Mouse (Mus musculus): ENCODE data around the gene Rbfox3. TPM values are rescaled to one million over a fixed set of nuclear protein-coding genes. Genes with fewer than 3 reads are reported as not detected.

Gene Rbfox3
- total RNA-seq, 2 experiments from 2014 or later, result not detected

DNA sequence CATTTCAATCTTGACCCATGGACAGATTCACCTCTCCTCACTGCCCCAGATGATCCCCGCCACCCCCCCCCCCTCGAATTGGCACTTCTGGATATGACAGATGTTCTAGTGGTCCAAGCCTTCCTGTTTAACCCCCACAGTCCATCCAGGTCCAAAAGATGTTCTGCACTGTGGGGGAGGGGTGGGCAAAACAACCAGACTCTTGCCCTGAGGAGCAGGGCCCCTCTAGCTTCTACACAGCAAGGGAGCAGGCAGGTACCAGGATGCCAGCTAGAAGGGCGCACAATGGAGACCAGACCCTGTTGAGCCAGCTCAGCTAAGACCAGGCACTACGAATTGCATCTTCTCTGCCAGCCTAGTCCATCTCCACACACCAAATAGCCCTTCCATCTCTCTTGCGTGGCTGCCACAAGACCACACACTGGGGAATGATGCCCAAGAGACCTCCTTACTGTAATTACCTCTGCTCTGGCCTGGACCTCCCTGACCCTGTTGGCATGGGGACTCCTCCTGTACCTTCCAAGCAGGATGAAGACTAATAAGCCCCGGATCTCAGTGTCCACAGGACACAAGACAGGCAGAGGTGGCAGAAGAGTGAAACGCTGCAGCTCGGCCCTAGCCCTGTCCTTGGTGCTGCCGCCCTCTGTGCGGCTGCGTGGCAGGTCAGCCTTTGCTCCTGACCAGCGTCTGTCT lies 5.1 kb downstream of the Rbfox3 start:
- ATAC-seq (replicated peaks; ENCODE audit: poor library complexity, severe bottlenecking), result no peak

DNA sequence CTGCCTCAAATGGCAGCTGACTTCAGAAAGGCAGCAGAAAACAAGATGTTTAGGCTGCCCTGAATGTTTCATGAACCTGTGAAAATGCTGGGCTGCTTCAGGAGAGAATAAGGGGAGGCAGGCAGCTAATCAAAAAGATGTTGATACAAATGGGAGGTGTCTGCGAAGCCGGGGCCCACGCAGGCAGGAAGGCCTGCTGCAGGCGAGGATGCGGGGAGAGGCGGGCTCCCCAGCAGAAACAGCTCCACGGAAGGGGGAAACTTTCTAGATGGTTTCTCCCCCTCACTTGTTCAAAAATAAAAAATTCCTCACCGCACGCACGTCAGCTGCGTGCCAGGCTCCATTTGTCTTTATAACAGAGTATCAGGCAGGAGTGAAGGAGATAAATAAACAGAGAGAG lies 5.7 kb downstream of the Rbfox3 start:
- no peak for ATAC-seq (replicated peaks; ENCODE audit: poor library complexity, severe bottlenecking)

DNA sequence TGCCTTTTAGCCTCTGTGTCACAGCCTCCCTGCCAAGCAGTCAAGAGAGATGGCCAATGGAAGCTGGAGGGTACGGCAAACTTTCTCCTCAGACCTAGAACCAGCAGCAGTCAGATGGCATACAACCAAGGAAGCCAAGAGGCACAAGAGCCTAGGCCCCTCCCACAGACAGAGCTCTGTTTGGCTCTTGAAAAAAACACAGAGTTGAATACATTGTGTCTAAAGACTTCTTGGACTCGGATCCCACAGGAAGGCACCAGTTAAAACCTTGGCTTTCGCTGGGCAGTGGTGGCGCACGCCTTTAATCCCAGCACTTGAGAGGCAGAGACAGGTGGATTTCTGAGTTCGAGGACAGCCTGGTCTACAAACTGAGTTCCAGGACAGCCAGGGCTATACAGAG lies 7.1 kb downstream of the Rbfox3 start:
- ATAC-seq (replicated peaks; ENCODE audit: poor library complexity, severe bottlenecking), result no peak

DNA sequence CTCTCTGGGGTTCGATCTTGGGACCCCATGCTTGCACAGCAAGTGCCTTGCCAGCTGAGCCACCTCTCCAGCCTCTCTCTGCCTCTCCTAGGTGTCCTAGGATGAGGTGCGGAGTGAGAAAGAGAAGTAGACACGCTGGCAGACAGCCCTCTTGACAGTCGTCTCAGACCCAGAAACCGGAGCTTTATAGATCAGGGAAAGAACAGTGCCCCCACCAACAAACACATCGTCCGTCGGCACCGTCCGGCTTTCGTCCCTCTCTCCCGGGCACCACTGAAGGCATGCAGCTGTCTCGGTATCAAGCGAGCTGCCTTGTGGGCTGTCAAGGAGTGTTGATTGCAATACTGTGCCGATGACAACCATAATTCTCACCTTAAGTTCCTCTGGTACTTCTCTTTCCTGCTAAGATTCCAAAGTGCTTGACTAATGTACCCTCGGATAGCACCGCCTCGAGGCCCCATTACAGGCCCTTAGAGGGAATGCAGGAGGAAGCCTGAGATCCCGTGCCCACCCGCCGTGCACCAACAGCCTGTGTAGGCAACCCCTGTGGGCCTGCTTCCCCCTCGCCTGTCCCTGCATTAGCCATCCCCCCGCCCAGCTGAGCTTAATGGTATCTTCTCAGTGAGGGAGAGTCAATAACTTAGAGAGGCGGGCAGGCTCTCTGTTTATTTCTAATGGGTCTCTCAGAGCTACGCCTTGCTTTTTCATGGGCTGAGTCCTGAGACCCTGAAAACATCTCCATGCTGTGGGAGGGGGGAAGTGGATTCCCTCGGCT lies 11.4 kb downstream of the Rbfox3 start:
- no peak for ATAC-seq (replicated peaks; ENCODE audit: poor library complexity, severe bottlenecking)

DNA sequence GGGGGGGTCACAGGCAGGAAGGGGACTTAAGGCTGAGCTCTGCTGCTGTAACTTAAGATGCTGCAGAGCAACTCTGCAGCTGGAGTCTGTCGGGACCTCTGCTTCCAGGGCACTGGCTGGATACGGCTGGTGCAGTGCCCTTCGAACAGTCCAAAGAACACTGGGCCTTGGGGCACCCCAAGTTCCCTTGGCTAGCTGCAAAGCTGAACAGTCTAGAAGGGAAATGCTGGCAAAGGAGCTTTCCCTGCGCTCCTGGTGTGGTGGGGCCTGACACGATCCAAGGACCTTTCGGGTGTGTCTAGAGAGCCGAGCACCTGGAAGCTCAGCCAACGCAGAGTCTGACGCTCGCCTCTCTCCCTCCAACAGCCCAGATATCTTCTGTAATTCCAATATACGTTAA lies 12.8 kb downstream of the Rbfox3 start:
- ATAC-seq (replicated peaks; ENCODE audit: poor library complexity, severe bottlenecking), result no peak

DNA sequence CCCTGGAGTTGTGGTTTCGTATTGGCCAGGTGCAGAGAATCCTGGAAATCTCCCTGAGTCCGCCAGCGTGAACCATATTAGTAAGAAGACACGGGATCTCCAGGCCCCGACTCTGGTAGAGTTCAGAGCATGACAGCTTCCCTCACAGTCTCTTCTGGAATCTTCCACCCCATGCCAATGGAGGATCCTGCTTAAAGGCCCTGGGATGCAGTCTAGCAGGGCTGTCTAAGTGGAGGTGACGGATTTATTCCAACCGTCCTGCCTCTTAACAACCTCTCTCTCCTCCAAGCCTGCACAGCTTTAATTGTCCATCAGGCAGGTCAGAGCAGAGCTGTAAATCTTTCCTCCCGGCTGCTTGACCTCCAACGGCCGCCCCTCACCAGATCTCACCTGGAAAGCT lies 13.2 kb downstream of the Rbfox3 start:
- ATAC-seq (replicated peaks; ENCODE audit: poor library complexity, severe bottlenecking), result no peak

DNA sequence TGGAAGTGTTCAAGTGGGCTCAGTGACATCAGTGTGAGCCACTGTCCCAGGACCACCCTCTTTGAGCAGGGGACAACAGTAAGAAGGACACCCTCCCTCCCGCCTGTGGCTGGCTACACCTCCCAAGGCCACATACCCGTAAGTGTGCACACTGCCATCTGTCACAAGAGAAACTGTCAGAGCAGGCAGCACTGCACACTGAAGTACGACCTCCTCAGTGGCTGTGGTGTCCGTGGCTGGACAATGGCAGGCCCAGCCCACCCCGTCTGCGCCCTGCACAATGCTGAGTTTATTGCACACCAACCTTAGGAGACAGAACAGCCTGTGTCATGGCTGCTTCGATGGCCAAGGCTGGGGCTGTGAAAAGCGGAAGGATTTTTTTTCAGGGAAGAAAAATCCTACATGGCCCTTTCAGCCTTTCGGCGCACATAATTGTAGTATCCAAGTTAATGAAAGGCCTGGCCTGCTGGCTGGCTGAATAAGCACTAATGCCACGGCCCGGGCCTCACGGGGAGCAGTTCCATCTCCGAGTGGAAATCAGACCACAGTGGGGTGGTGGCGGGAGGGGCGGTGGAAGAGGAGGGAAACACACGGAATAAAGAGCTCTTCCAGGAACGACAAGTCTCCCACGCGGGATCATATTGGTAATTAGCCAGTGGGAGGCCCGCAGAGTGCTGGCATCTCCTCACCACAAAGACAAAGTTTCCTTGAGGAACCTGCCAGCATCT lies 14.1 kb downstream of the Rbfox3 start:
- ATAC-seq (replicated peaks; ENCODE audit: poor library complexity, severe bottlenecking), result no peak

DNA sequence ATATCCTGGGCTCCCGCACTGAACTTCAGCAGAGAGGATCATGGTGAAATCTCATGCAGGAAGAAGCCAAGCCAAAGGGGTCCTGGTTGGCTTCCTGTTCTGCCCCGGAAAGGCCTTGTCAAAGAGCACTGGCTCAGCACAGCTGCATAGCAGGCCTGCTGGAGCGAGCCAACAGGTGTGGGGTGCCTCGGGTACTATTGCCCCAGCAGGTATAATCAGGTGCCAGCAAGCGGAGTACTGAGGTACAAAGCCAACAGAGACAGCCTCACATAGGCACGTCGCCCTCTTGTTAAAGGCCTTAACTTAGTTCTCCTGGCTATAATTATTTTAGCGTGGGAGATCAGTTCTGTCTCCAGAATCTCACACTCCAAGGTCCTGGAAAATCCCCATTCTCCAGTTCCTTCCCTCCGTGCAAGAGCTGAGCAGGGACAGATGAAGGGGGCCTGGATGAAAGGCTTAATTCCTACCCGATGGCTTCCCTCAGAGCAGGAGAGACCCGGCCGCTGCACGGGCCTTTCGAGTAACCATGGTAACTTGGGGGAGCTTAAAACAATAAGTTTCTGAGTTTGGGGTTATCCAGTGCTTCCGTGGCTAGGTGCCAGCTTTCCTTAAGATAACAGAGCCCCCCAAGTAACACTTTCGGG lies 15.2 kb downstream of the Rbfox3 start:
- no peak for ATAC-seq (replicated peaks; ENCODE audit: poor library complexity, severe bottlenecking)

DNA sequence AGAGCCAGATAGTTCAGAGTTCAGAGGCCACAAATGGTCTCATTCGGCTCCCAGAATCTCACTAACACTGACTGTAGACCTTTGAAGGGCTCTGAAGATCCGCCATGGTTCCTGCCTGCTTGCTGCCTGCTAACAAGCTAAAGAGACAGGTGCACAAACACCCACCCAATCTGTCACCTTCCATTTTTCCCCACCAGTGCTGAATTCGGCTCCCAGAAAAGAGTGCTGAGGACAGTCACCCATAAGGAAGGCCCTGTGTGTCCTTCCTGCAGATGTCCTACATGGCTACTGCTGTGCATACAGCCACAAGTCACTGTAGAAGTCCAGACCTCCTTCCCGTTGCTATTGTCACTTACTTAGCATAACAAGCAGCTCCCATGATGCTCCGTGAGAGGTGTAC lies 16.6 kb downstream of the Rbfox3 start:
- ATAC-seq (replicated peaks; ENCODE audit: poor library complexity, severe bottlenecking), result no peak

DNA sequence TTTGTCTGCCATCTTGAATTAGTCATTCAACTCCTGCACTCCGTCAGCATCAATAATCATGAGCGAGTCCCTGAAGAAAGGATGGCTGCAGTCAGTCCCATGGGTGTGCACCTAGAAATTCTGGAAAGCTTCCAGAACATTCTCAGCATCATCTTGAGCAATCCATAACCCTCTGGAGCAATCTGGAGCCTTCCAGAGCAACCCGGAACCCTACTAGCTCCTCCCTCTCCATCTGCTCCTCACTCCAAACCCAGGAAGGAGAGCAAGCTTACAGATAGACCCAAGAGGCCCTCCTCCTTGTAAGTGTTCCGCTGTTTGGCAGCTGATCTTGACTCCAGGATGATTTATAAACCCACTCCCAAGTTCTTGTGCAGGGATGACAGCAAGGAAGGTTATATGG lies 17.2 kb downstream of the Rbfox3 start:
- ATAC-seq (replicated peaks; ENCODE audit: poor library complexity, severe bottlenecking), result no peak

DNA sequence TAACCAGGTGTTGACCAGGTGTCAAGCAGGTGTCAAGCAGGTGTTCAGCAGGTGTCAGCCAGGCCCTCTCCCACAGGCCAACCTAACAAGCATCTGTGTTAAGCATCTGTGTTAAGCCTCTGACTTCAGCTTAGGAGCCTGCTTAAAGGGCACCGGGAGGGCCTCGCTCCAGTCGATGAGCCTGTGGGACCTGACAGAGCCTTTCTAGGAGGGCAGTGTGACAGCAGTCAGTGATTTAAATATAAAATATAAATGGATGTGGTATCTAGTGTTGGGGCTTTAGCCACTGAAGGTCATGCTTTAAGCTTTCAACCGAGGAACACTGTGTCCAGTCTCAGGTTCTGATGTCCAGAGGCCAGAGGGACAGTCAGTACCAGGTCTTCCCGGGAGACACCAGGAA lies 18.5 kb downstream of the Rbfox3 start:
- no peak for ATAC-seq (replicated peaks; ENCODE audit: poor library complexity, severe bottlenecking)

DNA sequence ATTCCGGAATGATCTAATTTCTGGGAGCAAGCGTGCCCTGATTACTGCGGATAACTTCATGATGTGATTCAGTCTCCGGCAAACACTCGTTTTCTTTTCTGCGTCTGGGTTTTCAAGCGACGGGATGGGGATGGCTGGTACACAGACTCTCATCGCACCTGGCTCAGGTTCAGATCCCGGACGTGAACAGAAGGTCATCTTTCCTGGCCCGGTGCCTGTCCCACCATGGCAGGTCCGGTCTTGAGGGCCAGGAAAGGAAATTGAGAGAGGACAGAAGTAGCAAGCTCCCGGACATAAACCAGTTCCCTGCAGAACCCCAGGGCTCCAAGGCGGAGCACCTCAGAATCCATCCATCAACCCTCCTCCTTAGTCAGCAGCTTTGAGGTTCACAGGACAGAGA lies 19.9 kb downstream of the Rbfox3 start:
- ATAC-seq (replicated peaks; ENCODE audit: poor library complexity, severe bottlenecking), result no peak

DNA sequence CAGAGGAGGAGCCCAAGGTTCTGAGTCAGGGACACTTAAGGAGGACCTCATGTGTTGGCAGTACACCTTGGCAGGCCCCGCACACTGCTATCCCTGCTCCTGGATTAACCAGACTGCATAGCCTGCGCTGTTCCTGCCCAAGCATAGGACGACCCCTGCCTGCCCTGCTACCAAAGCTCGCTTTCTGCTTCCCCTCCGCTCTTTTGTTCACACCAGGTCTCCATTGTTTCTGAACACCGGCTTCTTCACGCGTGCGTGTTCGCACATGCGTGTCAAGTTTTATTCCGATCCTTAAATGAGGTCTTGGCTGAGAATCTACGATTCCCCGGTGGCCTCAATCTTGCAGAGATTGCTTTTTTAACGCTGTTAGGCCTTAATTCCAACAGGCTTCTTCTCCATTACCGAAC lies 20.4 kb downstream of the Rbfox3 start:
- ATAC-seq (replicated peaks; ENCODE audit: poor library complexity, severe bottlenecking), result no peak

DNA sequence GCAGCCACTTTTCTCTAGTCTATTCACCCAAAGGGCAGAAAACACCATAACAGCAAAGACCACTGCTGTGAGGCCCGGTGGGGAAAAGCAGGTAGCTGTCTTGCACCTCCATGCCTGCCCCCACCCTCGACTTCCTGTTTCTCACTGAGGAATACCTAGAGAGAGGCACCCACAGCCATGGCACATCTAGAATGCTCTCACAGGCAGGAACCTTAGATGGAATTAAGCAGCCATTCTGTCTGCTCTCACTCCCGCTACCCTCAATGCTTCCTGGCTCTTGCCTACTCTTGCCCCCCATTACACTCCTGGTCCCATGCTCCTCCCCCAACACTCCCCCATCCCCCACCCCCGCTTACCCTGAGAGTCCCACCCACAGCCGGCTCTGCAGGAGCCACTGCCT lies 20.9 kb downstream of the Rbfox3 start:
- no peak for ATAC-seq (replicated peaks; ENCODE audit: poor library complexity, severe bottlenecking)

DNA sequence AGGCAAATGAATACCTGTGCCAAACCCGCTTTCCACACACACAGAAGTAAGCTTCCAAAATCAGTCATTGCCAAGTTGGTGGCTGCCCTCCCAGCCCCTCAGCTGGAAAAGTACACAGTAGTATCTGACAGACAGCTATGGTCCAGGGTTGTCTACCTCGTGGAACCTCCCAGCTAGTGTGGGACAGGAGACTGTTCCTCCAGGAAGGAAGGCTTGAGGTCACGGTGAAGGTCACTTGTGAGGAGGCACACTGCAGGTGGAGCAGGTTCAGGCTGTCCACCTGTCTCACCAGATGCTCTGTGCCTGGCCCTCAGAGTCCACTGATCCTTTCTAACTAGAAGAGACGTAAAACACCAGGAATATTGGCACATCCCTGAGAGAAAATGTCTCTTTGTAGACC lies 21.9 kb downstream of the Rbfox3 start:
- no peak for ATAC-seq (replicated peaks; ENCODE audit: poor library complexity, severe bottlenecking)

DNA sequence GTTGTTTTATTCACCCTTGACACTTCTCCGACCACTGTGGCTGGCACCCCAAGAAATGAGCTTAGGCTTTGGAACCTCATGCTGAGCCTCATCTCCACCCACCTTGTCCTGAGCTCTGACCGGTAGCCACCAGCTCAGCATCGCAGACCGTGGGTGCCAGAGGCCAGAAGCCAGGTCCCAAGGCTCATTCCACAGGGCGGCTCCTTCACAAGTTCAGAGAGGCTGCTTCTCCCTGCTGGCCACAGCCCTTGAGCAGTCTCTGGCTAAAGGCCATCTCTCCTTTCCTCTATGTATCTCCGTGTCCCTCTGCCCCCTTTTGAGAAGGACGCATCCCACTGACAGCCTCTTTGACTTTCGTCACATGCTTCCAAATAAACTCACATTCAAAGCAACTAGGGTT lies 23.0 kb downstream of the Rbfox3 start:
- no peak for ATAC-seq (replicated peaks; ENCODE audit: poor library complexity, severe bottlenecking)

DNA sequence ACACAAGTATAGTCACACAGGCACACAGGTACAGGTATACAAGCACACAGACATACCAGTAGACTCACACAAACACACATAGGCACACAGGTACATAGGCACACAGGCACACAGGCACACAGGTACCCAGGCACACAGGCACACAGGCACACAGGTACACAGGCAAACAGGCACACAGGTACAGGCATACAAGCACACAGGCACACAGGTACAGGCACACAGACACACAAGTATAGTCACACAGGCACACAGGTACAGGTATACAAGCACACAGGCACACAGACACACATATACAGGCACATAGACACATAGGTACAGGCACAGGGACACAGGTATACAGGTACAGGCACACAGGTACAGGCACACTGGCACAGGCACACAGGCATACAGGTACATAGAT lies 24.2 kb downstream of the Rbfox3 start:
- no peak for ATAC-seq (replicated peaks; ENCODE audit: poor library complexity, severe bottlenecking)

DNA sequence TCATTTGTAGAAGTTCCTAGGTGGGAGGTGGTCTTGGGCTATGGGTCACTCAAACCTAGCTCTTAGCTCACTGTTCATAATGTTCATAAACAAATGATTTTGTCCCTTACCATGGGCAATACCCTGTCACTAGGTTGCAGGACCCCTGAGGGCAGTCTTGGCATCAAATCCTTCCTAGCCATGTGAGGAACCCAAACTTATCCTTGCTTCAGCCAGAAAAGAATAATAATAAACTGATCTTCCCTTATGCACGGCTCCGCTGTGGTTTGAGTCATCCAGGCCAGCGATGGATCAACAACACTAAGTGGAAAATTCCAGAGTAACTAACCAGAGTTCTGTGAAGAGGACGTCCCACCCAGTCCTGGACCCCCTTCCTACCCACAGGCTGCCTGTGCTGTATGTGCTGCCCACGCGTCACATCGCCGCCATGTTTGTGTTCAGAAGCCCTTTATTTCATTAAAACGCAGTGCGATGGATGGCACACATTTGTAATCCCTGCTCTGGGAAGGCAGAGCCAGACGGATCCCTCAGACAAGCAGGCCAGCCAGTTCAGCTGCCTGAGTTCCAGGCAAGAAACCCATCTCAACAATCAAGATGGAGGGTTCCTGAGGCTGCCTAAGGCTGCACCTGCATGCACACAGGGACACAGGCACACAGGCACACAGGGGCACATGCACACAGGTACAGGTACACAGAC lies 25.0 kb downstream of the Rbfox3 start:
- no peak for ATAC-seq (replicated peaks; ENCODE audit: poor library complexity, severe bottlenecking)

DNA sequence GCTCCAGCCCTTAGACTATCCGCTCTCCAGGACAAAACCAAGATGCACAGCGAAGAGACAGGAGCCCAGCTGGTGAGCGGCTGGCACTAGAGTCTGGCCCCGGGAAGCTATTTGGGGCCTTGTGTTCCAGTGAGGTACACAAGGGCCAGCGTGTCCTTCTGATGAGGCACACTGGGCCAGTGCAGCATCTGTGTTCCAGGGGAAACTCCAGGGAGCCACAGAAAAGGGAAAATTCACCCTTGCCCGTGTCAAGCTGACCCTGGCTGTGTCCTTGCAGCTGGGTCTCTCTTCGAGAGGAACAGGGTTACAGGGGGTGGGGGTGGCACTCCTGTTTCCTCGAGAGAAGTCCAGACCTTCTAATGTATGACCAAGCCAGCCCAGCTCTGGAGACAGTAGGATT lies 25.8 kb downstream of the Rbfox3 start:
- ATAC-seq (replicated peaks; ENCODE audit: poor library complexity, severe bottlenecking), result no peak

DNA sequence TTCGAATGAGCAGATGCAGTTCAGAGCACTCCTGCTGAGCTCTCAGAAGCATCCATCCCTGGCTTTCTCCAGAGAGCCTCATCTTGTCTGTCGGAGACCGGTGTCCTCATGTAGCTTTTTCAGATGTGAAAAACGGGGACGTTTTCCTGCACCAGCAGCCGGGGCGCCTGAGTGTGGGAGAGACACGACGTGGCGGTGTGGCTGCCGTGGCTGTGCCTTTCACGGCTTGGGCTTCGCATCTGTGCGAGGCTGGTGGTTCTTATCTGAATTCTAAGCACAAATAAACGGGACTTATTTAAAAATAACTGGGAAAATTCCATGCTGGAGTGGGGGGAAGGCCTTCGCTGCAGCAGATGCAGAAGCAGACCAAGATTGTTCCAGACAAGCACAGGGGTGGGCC lies 26.3 kb downstream of the Rbfox3 start:
- ATAC-seq (replicated peaks; ENCODE audit: poor library complexity, severe bottlenecking), result no peak

Data from granulocyte monocyte progenitor cell, adult 5-6 weeks (primary cell).